ENCODE assay signal across 9 mouse cellular contexts in genomic region chr7:19012025-19012621, GRCm38 (mm10). TPM values are rescaled to one million over a fixed set of nuclear protein-coding genes. Genes with fewer than 3 reads are reported as not detected.
DNase-seq lines count a peak whose midpoint lies in the region; ATAC-seq and TF ChIP-seq lines count a peak whose summit lies in the region.
"Had no signal": no experiment of that assay in that cellular context is flagged by ENCODE, and none has a peak within 500 bp of the region (broad histone marks: within the 10 kb centered on the region; RNA-seq: fewer than 3 reads in every experiment).

No protein-coding gene starts in this region.

- H3K4me3 ChIP-seq in layer of hippocampus, adult 2 months: peak overlapping the region; percentile 29
- peak overlapping the region; percentile 33 for H3K4me3 ChIP-seq in embryonic facial prominence, embryonic 15.5 days (replicated peaks)
- peak overlapping the region; percentile 28 for H3K4me3 ChIP-seq in hindbrain, embryonic 12.5 days
- H3K4me3 ChIP-seq in liver, embryonic 15.5 days (replicated peaks): peak overlapping the region; percentile 28
- H3K4me3 ChIP-seq in neural tube, embryonic 15.5 days (replicated peaks): peak overlapping the region; percentile 25

- peaks cover 17% of the 10 kb centered on the region for H3K4me1 ChIP-seq in embryonic facial prominence, embryonic 15.5 days
- H3K4me1 ChIP-seq in hindbrain, embryonic 12.5 days: peaks cover 20% of the 10 kb centered on the region
- H3K4me1 ChIP-seq in liver, embryonic 15.5 days (replicated peaks): peaks cover 44% of the 10 kb centered on the region
- H3K4me1 ChIP-seq in neural tube, embryonic 15.5 days: peaks cover 15% of the 10 kb centered on the region

- peak overlapping the region; percentile 52 for H3K9ac ChIP-seq in embryonic facial prominence, embryonic 15.5 days
- H3K9ac ChIP-seq in hindbrain, embryonic 12.5 days: peak overlapping the region; percentile 61
- H3K9ac ChIP-seq in liver, embryonic 15.5 days: peak overlapping the region; percentile 36
- H3K9ac ChIP-seq in neural tube, embryonic 15.5 days (replicated peaks): peak overlapping the region; percentile 29

- H3K36me3 ChIP-seq in embryonic facial prominence, embryonic 15.5 days: peaks cover 3% of the 10 kb centered on the region; the same call in 1 of the 2 replicates
- peaks cover 3% of the 10 kb centered on the region for H3K36me3 ChIP-seq in hindbrain, embryonic 12.5 days
- H3K36me3 ChIP-seq in liver, embryonic 15.5 days (replicated peaks): no peaks in the 10 kb centered on the region
- H3K36me3 ChIP-seq in neural tube, embryonic 15.5 days: peaks cover 2% of the 10 kb centered on the region; the same call in 1 of the 2 replicates

- ATAC-seq in embryonic facial prominence, embryonic 15.5 days (ENCODE audit: insufficient number of reproducible peaks, low FRiP score, low TSS enrichment, low read depth): peak; percentile 27
- ATAC-seq in hindbrain, embryonic 12.5 days (ENCODE audit: low FRiP score): peak; percentile 27; the same call in 1 of the 2 replicates
- ATAC-seq in liver, embryonic 15.5 days (ENCODE audit: insufficient read depth): peak; percentile 41
- ATAC-seq in neural tube, embryonic 15.5 days (ENCODE audit: low FRiP score): no peak

- no peak for TF ChIP-seq CTCF in layer of hippocampus, adult 2 months (conservative IDR thresholded peaks at IDR 0.05)

- peak overlapping the region; percentile 51; the same call in 1 of the 2 replicates for H3K27ac ChIP-seq in layer of hippocampus, adult 2 months
- peak overlapping the region; percentile 29 for H3K27ac ChIP-seq in embryonic facial prominence, embryonic 15.5 days (replicated peaks)
- peak overlapping the region; percentile 55 for H3K27ac ChIP-seq in hindbrain, embryonic 12.5 days
- peak overlapping the region; percentile 71 for H3K27ac ChIP-seq in liver, embryonic 15.5 days (replicated peaks)
- 0 out of 2 replicates have a peak overlapping the region, but pooled peaks have one; percentile 37 for H3K27ac ChIP-seq in neural tube, embryonic 15.5 days (replicated peaks)
- H3K27ac ChIP-seq: macrophage had no signal

- peak overlapping the region; percentile 58 for H3K4me2 ChIP-seq in embryonic facial prominence, embryonic 15.5 days (replicated peaks)
- H3K4me2 ChIP-seq in hindbrain, embryonic 12.5 days (replicated peaks): peak overlapping the region; percentile 57
- peak overlapping the region; percentile 61 for H3K4me2 ChIP-seq in liver, embryonic 15.5 days
- H3K4me2 ChIP-seq in neural tube, embryonic 15.5 days: peak overlapping the region; percentile 52

- DNase-seq in layer of hippocampus, adult 2 months (ENCODE audit: low spot score in 2 of 2): no peak
- no peak for DNase-seq in layer of hippocampus, adult 9-10 months (ENCODE audit: low spot score)
- no peak for DNase-seq in spleen, postnatal 36 days (ENCODE audit: low spot score in 2 of 2)
- no peak for DNase-seq in thymus, postnatal 0 days (ENCODE audit: low spot score)

- 2% methylated on average over 31 of the region's 31 CpGs for WGBS in embryonic facial prominence, embryonic 15.5 days
- WGBS in hindbrain, embryonic 12.5 days: 2% methylated on average over 27 of the region's 31 CpGs
- 3% methylated on average over 31 of the region's 31 CpGs for WGBS in liver, embryonic 15.5 days (ENCODE audit: insufficient replicate concordance)
- 5% methylated on average over 28 of the region's 31 CpGs for WGBS in neural tube, embryonic 15.5 days

- no peaks in the 10 kb centered on the region for H3K27me3 ChIP-seq in embryonic facial prominence, embryonic 15.5 days
- no peaks in the 10 kb centered on the region for H3K27me3 ChIP-seq in hindbrain, embryonic 12.5 days
- peaks cover 21% of the 10 kb centered on the region for H3K27me3 ChIP-seq in liver, embryonic 15.5 days
- H3K27me3 ChIP-seq in neural tube, embryonic 15.5 days (replicated peaks): no peaks in the 10 kb centered on the region

- H3K9me3 ChIP-seq in embryonic facial prominence, embryonic 15.5 days (replicated peaks): no peaks in the 10 kb centered on the region
- no peaks in the 10 kb centered on the region for H3K9me3 ChIP-seq in hindbrain, embryonic 12.5 days (replicated peaks)
- no peaks in the 10 kb centered on the region for H3K9me3 ChIP-seq in liver, embryonic 15.5 days (replicated peaks)
- no peaks in the 10 kb centered on the region for H3K9me3 ChIP-seq in neural tube, embryonic 15.5 days (replicated peaks)

RNA-seq across cellular contexts. Expression of gene Irf2bp1, which starts 8.3 kb away (rescaled TPM):
- total RNA-seq in layer of hippocampus, adult 2 months (2021): 10 to 100 TPM; 52.7 to 56.3 TPM
- polyA plus RNA-seq in embryonic facial prominence, embryonic 15.5 days (2015; fragmentation: Nextera tagmentation; extraction: Ambion mirVana): 31.1 and 32.2 TPM in 2 replicates
- polyA plus RNA-seq in hindbrain, embryonic 12.5 days (2016; fragmentation: Nextera tagmentation; extraction: Ambion mirVana): 44.0 and 47.4 TPM in 2 replicates
- 8.2 and 9.9 TPM in 2 replicates for polyA plus RNA-seq in liver, embryonic 15.5 days (2015; fragmentation: Nextera tagmentation; extraction: Ambion mirVana)
- 28.4 and 28.6 TPM in 2 replicates for polyA plus RNA-seq in neural tube, embryonic 15.5 days (2015; fragmentation: Nextera tagmentation; extraction: Ambion mirVana)
- polyA plus RNA-seq in thymus, postnatal 0 days (2015; fragmentation: Nextera tagmentation; extraction: Ambion mirVana): 18.3 and 20.7 TPM in 2 replicates

RNA-seq across cellular contexts. Expression of gene Foxa3, which starts 11.2 kb away (rescaled TPM):
- total RNA-seq in layer of hippocampus, adult 2 months (2021): not detected
- 0.58 and 1.3 TPM in 2 replicates for polyA plus RNA-seq in embryonic facial prominence, embryonic 15.5 days (2015; fragmentation: Nextera tagmentation; extraction: Ambion mirVana)
- polyA plus RNA-seq in hindbrain, embryonic 12.5 days (2016; fragmentation: Nextera tagmentation; extraction: Ambion mirVana): 0.10 and 0.73 TPM in 2 replicates
- polyA plus RNA-seq in liver, embryonic 15.5 days (2015; fragmentation: Nextera tagmentation; extraction: Ambion mirVana): 45.8 and 52.1 TPM in 2 replicates
- polyA plus RNA-seq in neural tube, embryonic 15.5 days (2015; fragmentation: Nextera tagmentation; extraction: Ambion mirVana): 0.31 and 1.3 TPM in 2 replicates
- polyA plus RNA-seq in thymus, postnatal 0 days (2015; fragmentation: Nextera tagmentation; extraction: Ambion mirVana): 0.23 and 0.47 TPM in 2 replicates
- polyA plus RNA-seq: macrophage had no signal

RNA-seq across cellular contexts. Expression of gene Sympk, which starts 12.1 kb away (rescaled TPM):
- 100 to 1,000 TPM; 112 to 114 TPM for total RNA-seq in layer of hippocampus, adult 2 months (2021)
- 35.3 and 36.8 TPM in 2 replicates for polyA plus RNA-seq in embryonic facial prominence, embryonic 15.5 days (2015; fragmentation: Nextera tagmentation; extraction: Ambion mirVana)
- 47.0 and 50.8 TPM in 2 replicates for polyA plus RNA-seq in hindbrain, embryonic 12.5 days (2016; fragmentation: Nextera tagmentation; extraction: Ambion mirVana)
- 14.6 and 15.4 TPM in 2 replicates for polyA plus RNA-seq in liver, embryonic 15.5 days (2015; fragmentation: Nextera tagmentation; extraction: Ambion mirVana)
- polyA plus RNA-seq in neural tube, embryonic 15.5 days (2015; fragmentation: Nextera tagmentation; extraction: Ambion mirVana): 26.4 and 28.3 TPM in 2 replicates
- 18.5 and 19.6 TPM in 2 replicates for polyA plus RNA-seq in thymus, postnatal 0 days (2015; fragmentation: Nextera tagmentation; extraction: Ambion mirVana)

RNA-seq across cellular contexts. Expression of gene Mypop, which starts 21.1 kb away (rescaled TPM):
- total RNA-seq in layer of hippocampus, adult 2 months (2021): 10 to 100 TPM; 44.0 to 46.4 TPM
- 5.9 and 6.3 TPM in 2 replicates for polyA plus RNA-seq in embryonic facial prominence, embryonic 15.5 days (2015; fragmentation: Nextera tagmentation; extraction: Ambion mirVana)
- polyA plus RNA-seq in hindbrain, embryonic 12.5 days (2016; fragmentation: Nextera tagmentation; extraction: Ambion mirVana): 6.8 and 6.9 TPM in 2 replicates
- 0.15 and 0.55 TPM in 2 replicates for polyA plus RNA-seq in liver, embryonic 15.5 days (2015; fragmentation: Nextera tagmentation; extraction: Ambion mirVana)
- polyA plus RNA-seq in neural tube, embryonic 15.5 days (2015; fragmentation: Nextera tagmentation; extraction: Ambion mirVana): 7.6 and 8.0 TPM in 2 replicates
- 5.5 and 5.9 TPM in 2 replicates for polyA plus RNA-seq in thymus, postnatal 0 days (2015; fragmentation: Nextera tagmentation; extraction: Ambion mirVana)

RNA-seq across cellular contexts. Expression of gene Nanos2, which starts 24.9 kb away (rescaled TPM):
- under 1 TPM; 0.54 to 0.66 TPM for total RNA-seq in layer of hippocampus, adult 2 months (2021)
- polyA plus RNA-seq in embryonic facial prominence, embryonic 15.5 days (2015; fragmentation: Nextera tagmentation; extraction: Ambion mirVana): not detected in 2 replicates
- 0.29 and 0.37 TPM in 2 replicates for polyA plus RNA-seq in hindbrain, embryonic 12.5 days (2016; fragmentation: Nextera tagmentation; extraction: Ambion mirVana)
- polyA plus RNA-seq in liver, embryonic 15.5 days (2015; fragmentation: Nextera tagmentation; extraction: Ambion mirVana): not detected in 2 replicates
- polyA plus RNA-seq in neural tube, embryonic 15.5 days (2015; fragmentation: Nextera tagmentation; extraction: Ambion mirVana): 0.84 and 0.93 TPM in 2 replicates
- polyA plus RNA-seq in thymus, postnatal 0 days (2015; fragmentation: Nextera tagmentation; extraction: Ambion mirVana): not detected in 2 replicates
- polyA plus RNA-seq: macrophage had no signal

Comparison
In these comparisons a context has a peak if more than half of its experiments do, and no peak if none do; other contexts are left out.
1. RNA of gene Foxa3, which starts 11.2 kb away (polyA plus RNA-seq): 45.8 to 52.1 TPM in liver, embryonic 15.5 days; 0.58 to 1.3 TPM in embryonic facial prominence, embryonic 15.5 days, 0.23 to 0.47 TPM in thymus, postnatal 0 days, 0.31 to 1.3 TPM in neural tube, embryonic 15.5 days and 0.10 to 0.73 TPM in hindbrain, embryonic 12.5 days; every median in the first group is over 10 times any median in the second.
2. Peak in every context shown above with its lines, with median percentiles within 50 percentile points of each other: H3K27ac ChIP-seq, H3K4me3 ChIP-seq, H3K4me2 ChIP-seq and H3K9ac ChIP-seq.